Mouse (Mus musculus): Measurements from ENCODE around the gene Exosc6. TPM values are rescaled to one million over a fixed set of nuclear protein-coding genes. Genes with fewer than 3 reads are reported as not detected.

Exosc6 gene
- polyA plus RNA-seq (2017; shearing (Covaris generic)): 10 to 100 TPM; 26.5 to 43.9 TPM

GRCm38 (mm10) chr8:111056158-111056663 is at the start of gene Exosc6:
Gene Exosc6, plus strand, starts transcription at chr8:111056339.

GRCm38 (mm10) chr8:111031572-111031971 is 24.6 kb upstream of the Exosc6 start, which contains the start of gene Ddx19b:
Gene Ddx19b, minus strand, starts transcription at chr8:111031751.

GRCm38 (mm10) chr8:111032916-111033315 is 23.2 kb upstream of the Exosc6 start, which contains the start of gene Aars:
Gene Aars, plus strand, starts transcription at chr8:111033144.

GRCm38 (mm10) chr8:111092326-111092725 is 36.2 kb downstream of the Exosc6 start, which contains the start of gene Clec18a:
Gene Clec18a, minus strand, starts transcription at chr8:111092426.

GRCm38 (mm10) chr8:111093865-111094718 is 38.0 kb downstream of the Exosc6 start, which contains the start of gene Pdpr:
Gene Pdpr, plus strand, starts transcription at chr8:111094630.

Other genes starting within 250 kb of the Exosc6 start
- gene Cog4, start 209.7 kb upstream of the Exosc6 start, polyA plus RNA-seq (2017; shearing (Covaris generic)): 10 to 100 TPM; 50.3 to 57.3 TPM
- gene Sf3b3, start 209.6 kb upstream of the Exosc6 start, polyA plus RNA-seq (2017; shearing (Covaris generic)): 100 to 1,000 TPM; 162 to 164 TPM
- gene Fuk, start 153.9 kb upstream of the Exosc6 start, polyA plus RNA-seq (2017; shearing (Covaris generic)): 10 to 100 TPM in 1 of 2 experiments, 1 to 10 TPM in 1; 8.0 to 10.4 TPM
- gene St3gal2, start 136.4 kb upstream of the Exosc6 start, polyA plus RNA-seq (2017; shearing (Covaris generic)): 10 to 100 TPM; 26.4 to 42.2 TPM
- 10 to 100 TPM; 22.0 to 25.7 TPM for gene Ddx19a, start 58.5 kb upstream of the Exosc6 start, polyA plus RNA-seq (2017; shearing (Covaris generic))
- 10 to 100 TPM; 11.6 to 15.3 TPM for gene Ddx19b, start 24.6 kb upstream of the Exosc6 start, polyA plus RNA-seq (2017; shearing (Covaris generic))
- 10 to 100 TPM; 41.4 to 51.0 TPM for gene Aars, start 23.2 kb upstream of the Exosc6 start, polyA plus RNA-seq (2017; shearing (Covaris generic))
- under 1 TPM; 0.20 to 0.34 TPM for gene Clec18a, start 36.1 kb downstream of the Exosc6 start, polyA plus RNA-seq (2017; shearing (Covaris generic))
- 10 to 100 TPM; 15.4 to 19.4 TPM for gene Pdpr, start 38.3 kb downstream of the Exosc6 start, polyA plus RNA-seq (2017; shearing (Covaris generic))
- gene Glg1, start 202.9 kb downstream of the Exosc6 start, polyA plus RNA-seq (2017; shearing (Covaris generic)): 10 to 100 TPM; 77.6 to 91.4 TPM
- 10 to 100 TPM; 33.4 to 43.1 TPM for gene Rfwd3, start 243.9 kb downstream of the Exosc6 start, polyA plus RNA-seq (2017; shearing (Covaris generic))

Measured in inflammation-experienced regulatory T-cells (primary cell).